Mouse (Mus musculus) hindbrain, postnatal 0 days (tissue): ENCODE results near the gene Pde3a. TPM values are rescaled to one million over a fixed set of nuclear protein-coding genes. Genes with fewer than 3 reads are reported as not detected.

Experiments used
- ATAC-seq: fragments of 200-750 bp; cut with Nextera tagmentation; 2 replicates; pipeline ENCODE4 v1.8.0; 2017; ENCODE audit warnings: mild to moderate bottlenecking, moderate TSS enrichment, moderate library complexity
- DNase-seq: peaks from one replicate; pipeline ENCODE4 v3.0.0-alpha.2; 2015; ENCODE audit warnings: low spot score
- H3K27ac ChIP-seq: fragments of 300-500 bp; sonication (generic); 2 replicates; pipeline ENCODE4 v1.5.1; 2014; ENCODE audit warnings: mild to moderate bottlenecking
- H3K27me3 ChIP-seq: fragments of 300-500 bp; sonication (generic); 2 replicates; pipeline ENCODE4 v1.6.1; 2014; ENCODE audit warnings: low read length, mixed read lengths; ENCODE audit not compliant: insufficient read depth
- H3K36me3 ChIP-seq: fragments of 300-500 bp; sonication (generic); 2 replicates; pipeline ENCODE4 v1.6.1; 2014; ENCODE audit warnings: low read length, mixed read lengths; ENCODE audit not compliant: insufficient read depth
- H3K4me1 ChIP-seq: fragments of 300-500 bp; sonication (generic); 2 replicates; pipeline ENCODE4 v1.6.1; 2014; ENCODE audit warnings: antibody characterized with exemption, low read length, mixed read lengths; ENCODE audit not compliant: insufficient read depth
- H3K4me2 ChIP-seq: fragments of 300-500 bp; sonication (generic); 2 replicates; pipeline ENCODE4 v1.6.1; 2014; ENCODE audit warnings: low read depth, mild to moderate bottlenecking, low read length, moderate library complexity, mixed read lengths
- H3K4me3 ChIP-seq: fragments of 300-500 bp; sonication (generic); 2 replicates; pipeline ENCODE4 v1.5.1; 2014; ENCODE audit warnings: low read length
- H3K9ac ChIP-seq: fragments of 300-500 bp; sonication (generic); replicated peaks from 2 replicates; pipeline ENCODE4 v1.6.1; 2014; ENCODE audit warnings: mild to moderate bottlenecking, low read length, moderate library complexity, mixed read lengths
- H3K9me3 ChIP-seq: fragments of 300-500 bp; sonication (generic); 2 replicates; pipeline ENCODE4 v1.6.1; 2016; ENCODE audit warnings: low read length, mixed read lengths
- CTCF ChIP-seq: IDR thresholded peaks from 2 replicates; pipeline ENCODE4 v1.5.1; 2016; ENCODE audit warnings: antibody characterized with exemption, control low read depth, low read depth
- WGBS: fragments of 180-500 bp; shearing (Covaris S2); extraction: QIAGEN DNeasy Blood & Tissue Kit; methylation state at CpG from one replicate; pipeline ENCODE4 v1.1.7; 2014; 5-methylcytosine and 5-hydroxymethylcytosine counted together
- polyA plus RNA-seq: library from polyadenylated mRNA; unstranded; fragments of >200 nt; fragmentation: Nextera tagmentation; extraction: Ambion mirVana; gene quantifications from 2 replicates; pipeline ENCODE4 v1.2.1, GENCODE M21; 2015
- total RNA-seq: library from RNA; depleted of rRNA; stranded (reverse); fragments of >200 nt; gene quantifications from 2 replicates; pipeline ENCODE4 v1.2.3, GENCODE M21; 2014

Gene Pde3a
- total and polyA plus RNA-seq, 2 experiments from 2014 or later, result 2.1 to 12.5 TPM

DNA sequence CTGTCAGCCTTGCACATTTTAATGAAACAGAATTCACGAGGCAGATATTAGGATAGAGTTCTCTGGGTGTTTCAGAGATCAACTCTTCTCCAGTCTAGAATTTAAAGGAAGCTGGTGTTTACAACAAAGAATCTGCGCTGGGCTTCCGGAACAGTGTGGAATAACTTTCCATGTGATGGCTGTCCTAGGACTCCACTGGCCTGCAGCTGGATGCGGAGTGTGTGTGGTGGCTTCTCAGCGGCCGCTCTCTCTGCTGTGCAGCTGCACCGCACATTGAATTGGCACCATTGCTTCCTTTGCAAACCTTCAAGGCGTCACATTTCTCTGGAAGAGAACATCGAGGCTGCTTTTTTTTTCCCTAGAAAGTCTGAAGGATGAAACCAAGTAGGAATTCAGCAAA lies 99.5 kb downstream of the Pde3a start:
- WGBS, result 80% methylated on average over 9 of the region's 9 CpGs

DNA sequence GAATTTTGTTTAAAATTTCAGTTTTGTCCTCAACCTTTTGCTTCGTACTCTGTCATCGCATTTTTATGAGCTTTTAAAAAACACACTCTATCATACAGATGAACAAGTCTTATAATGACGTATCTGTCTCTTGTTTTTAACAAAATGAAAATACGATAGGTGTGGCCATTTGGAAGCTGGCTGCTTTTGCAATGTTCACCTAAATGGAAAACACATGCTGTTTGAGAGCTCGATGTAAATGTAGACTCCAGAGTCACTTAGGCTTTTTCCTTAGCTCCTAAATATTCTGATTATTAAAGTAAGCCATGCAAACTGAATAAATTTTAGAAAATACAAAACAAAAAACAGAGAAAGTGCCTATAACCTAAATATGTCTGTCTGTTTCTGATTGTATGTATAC lies 101.2 kb downstream of the Pde3a start:
- no peak overlapping the region for H3K4me2 ChIP-seq
- DNase-seq (no peak), ATAC-seq (no peak)
- H3K27ac ChIP-seq, result no peak overlapping the region
- H3K9ac ChIP-seq, result no peak overlapping the region
- no peaks in the 10 kb centered on the region for H3K4me1 ChIP-seq
- 87% methylated on average over 5 of the region's 5 CpGs for WGBS
- no peaks in the 10 kb centered on the region for H3K36me3 ChIP-seq
- no peaks in the 10 kb centered on the region for H3K27me3 ChIP-seq
- no peak overlapping the region for H3K4me3 ChIP-seq
- no peaks in the 10 kb centered on the region for H3K9me3 ChIP-seq
- no peak for TF ChIP-seq CTCF

More for the DNA sequence above, 99.5 kb downstream of the Pde3a start:
- Histone ChIP-seq H3K4me3 (no peak overlapping the region), H3K9ac (no peak overlapping the region), H3K27me3 (no peaks in the 10 kb centered on the region), H3K36me3 (no peaks in the 10 kb centered on the region), H3K27ac (no peak overlapping the region), H3K4me2 (no peak overlapping the region), H3K9me3 (no peaks in the 10 kb centered on the region), H3K4me1 (no peaks in the 10 kb centered on the region)
- no peak for TF ChIP-seq CTCF
- no peak for DNase-seq
- no peak for ATAC-seq

DNA sequence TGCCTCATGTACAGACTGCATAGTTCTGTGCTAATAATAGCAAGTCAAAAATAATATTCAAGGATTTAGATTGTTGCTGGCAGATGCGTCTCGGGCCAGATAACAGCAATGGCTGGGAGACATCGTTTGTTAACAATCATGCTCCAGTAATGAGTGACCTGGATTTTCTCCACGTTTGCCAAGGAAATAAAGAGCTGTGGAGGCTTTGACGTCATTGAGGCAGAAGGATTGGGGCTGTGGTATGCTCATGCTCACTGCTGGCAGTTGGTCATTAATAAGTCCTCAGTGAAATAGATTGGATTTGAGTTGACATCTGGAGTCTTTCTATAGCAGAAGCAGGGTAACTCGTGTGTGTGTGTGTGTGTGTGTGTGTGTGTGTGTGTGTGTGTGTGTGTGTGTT lies 103.2 kb downstream of the Pde3a start:
- H3K36me3 ChIP-seq, result no peaks in the 10 kb centered on the region
- H3K27ac ChIP-seq, result no peak overlapping the region
- no peak overlapping the region for H3K4me3 ChIP-seq
- no peaks in the 10 kb centered on the region for H3K9me3 ChIP-seq
- ATAC-seq (0 out of 2 replicates have a peak, but pooled peaks have one; percentile 12), DNase-seq (peak; percentile 10)
- TF ChIP-seq CTCF, result no peak
- no peaks in the 10 kb centered on the region for H3K4me1 ChIP-seq
- 55% methylated on average over 6 of the region's 6 CpGs for WGBS
- H3K9ac ChIP-seq, result no peak overlapping the region
- H3K27me3 ChIP-seq, result no peaks in the 10 kb centered on the region
- no peak overlapping the region for H3K4me2 ChIP-seq

DNA sequence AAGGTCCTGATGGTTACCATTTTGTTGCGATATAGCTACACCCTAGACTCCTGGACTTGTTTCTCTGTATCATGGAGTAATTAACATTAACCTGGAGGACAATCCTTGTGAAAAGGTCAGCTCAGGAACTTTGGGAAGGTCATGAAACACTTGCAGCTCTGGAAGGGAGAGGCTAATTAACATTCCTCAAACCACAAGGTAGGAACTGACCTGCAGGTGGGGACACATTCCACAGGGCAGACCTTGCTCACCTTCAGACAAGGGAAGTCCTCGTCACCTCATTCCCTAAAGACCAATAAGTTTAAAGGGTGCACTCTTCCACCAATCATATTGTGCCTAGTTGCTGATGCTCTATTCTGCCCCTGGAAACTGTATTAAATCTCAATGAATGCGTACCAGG lies 114.6 kb downstream of the Pde3a start:
- TF ChIP-seq CTCF, result no peak
- WGBS, result 91% methylated on average over 3 of the region's 3 CpGs
- H3K4me3 ChIP-seq, result no peak overlapping the region
- no peaks in the 10 kb centered on the region for H3K36me3 ChIP-seq
- no peaks in the 10 kb centered on the region for H3K9me3 ChIP-seq
- H3K27me3 ChIP-seq, result no peaks in the 10 kb centered on the region
- ATAC-seq (no peak), DNase-seq (no peak)
- no peak overlapping the region for H3K27ac ChIP-seq
- H3K9ac ChIP-seq, result no peak overlapping the region
- no peak overlapping the region for H3K4me2 ChIP-seq
- H3K4me1 ChIP-seq, result no peaks in the 10 kb centered on the region

DNA sequence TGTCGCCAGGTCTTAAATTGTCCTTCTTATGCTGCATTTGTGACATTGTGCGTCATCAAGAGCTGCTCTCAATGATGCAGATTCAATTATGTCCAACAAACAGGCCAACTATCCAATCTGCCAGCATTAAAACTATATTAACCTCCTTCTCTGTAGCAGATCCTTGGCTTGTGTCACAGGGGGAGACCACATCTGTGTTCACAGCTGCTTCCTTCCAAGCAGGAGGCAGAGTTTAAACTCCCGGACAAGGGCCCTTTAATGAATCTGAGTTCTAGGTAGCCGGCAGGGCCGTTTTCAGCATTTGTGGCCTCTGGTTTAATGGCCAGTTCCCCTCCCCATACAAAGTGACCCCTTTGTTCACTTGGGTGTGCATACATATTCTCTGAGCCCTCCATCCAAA lies 118.0 kb downstream of the Pde3a start:
- no peaks in the 10 kb centered on the region for H3K27me3 ChIP-seq
- no peaks in the 10 kb centered on the region for H3K4me1 ChIP-seq
- H3K9ac ChIP-seq, result no peak overlapping the region
- DNase-seq (no peak), ATAC-seq (no peak)
- H3K36me3 ChIP-seq, result no peaks in the 10 kb centered on the region
- no peak overlapping the region for H3K4me2 ChIP-seq
- no peaks in the 10 kb centered on the region for H3K9me3 ChIP-seq
- H3K27ac ChIP-seq, result no peak overlapping the region
- no peak for TF ChIP-seq CTCF
- 65% methylated on average over 5 of the region's 5 CpGs for WGBS
- H3K4me3 ChIP-seq, result no peak overlapping the region

DNA sequence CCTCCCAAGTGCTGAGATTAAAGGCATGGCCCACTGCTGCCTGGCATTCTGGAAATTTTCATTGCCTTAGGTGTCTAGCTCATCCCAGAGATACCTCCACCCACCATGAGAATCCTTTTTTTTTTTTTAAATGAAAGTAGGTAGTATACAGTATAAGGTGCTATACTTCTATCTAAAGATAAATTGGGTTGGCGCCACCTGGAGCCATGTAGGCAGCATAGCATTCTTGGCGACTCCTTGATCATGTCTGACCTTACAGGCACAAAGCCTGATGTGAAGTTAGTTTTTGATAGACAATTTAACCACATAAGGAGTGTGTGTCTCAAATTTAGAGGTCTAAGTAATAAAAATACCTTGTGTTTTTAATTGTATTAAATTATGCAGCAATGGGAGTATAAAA lies 123.6 kb downstream of the Pde3a start:
- H3K9me3 ChIP-seq, result no peaks in the 10 kb centered on the region
- H3K4me1 ChIP-seq, result no peaks in the 10 kb centered on the region
- WGBS, result 60% methylated on average over 2 of the region's 2 CpGs
- no peaks in the 10 kb centered on the region for H3K36me3 ChIP-seq
- no peaks in the 10 kb centered on the region for H3K27me3 ChIP-seq
- H3K27ac ChIP-seq, result no peak overlapping the region
- ATAC-seq, result no peak
- TF ChIP-seq CTCF, result peak; percentile 19; the same call in 1 of the 2 replicates
- peak; percentile 15 for DNase-seq
- H3K9ac ChIP-seq, result no peak overlapping the region
- H3K4me3 ChIP-seq, result no peak overlapping the region
- no peak overlapping the region for H3K4me2 ChIP-seq

DNA sequence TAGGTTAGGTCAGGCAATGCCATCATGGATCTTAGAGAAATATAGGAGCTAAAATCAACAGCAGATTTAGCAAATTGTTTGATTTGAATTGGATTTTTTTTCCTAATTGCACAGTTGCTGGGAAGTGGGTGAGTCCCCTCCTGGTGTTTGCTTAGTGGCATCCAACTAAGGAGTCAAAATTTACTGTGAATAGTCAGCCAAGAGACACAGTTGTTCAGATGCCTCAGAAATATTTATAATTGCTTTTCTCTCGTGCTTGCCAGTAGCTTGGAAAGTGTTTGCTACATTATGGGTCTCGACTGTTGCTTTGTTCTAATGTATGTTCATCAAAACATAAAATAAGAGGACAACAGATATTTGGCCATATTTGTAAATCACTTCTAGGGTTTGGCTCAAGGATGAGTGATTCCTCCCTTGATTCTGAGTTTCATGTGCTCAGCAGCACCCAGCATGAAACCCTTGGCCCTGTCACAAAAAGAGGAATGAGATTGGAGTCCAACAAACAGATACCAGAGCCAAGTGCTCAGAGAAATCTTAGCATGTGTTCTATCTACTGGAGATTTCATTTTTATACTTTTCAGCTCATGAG lies 125.5 kb downstream of the Pde3a start:
- DNase-seq, result peak; percentile 58

More for the DNA sequence above, 125.5 kb downstream of the Pde3a start:
- 0 out of 2 replicates have a peak, but pooled peaks have one; percentile 35 for ATAC-seq
- no peaks in the 10 kb centered on the region for H3K27me3 ChIP-seq
- no peak overlapping the region for H3K4me3 ChIP-seq
- no peaks in the 10 kb centered on the region for H3K9me3 ChIP-seq
- no peaks in the 10 kb centered on the region for H3K36me3 ChIP-seq
- 47% methylated on average over 2 of the region's 2 CpGs for WGBS
- no peak overlapping the region for H3K27ac ChIP-seq
- no peak overlapping the region for H3K9ac ChIP-seq
- no peak for TF ChIP-seq CTCF
- no peak overlapping the region for H3K4me2 ChIP-seq
- no peaks in the 10 kb centered on the region for H3K4me1 ChIP-seq
